Mouse (Mus musculus) ovary, adult 18-20 months (tissue): ENCODE measurements at regions not wholly inside any gene's neighbourhood (a gene's known extent, or its start where the extent isn't known, plus 50 kb on each side); places are given as distances from the start of the nearest gene placed in this dataset.

ENCODE experiments used
- DNase-seq: peaks from one replicate; pipeline ENCODE4 v3.0.0; 2022; ENCODE audit warnings: low spot score, mixed read lengths

GRCm38 (mm10) chr12:54276978-54277537 lies 73.4 kb upstream of the Egln3 start:
- DNase-seq = no peak

DNA sequence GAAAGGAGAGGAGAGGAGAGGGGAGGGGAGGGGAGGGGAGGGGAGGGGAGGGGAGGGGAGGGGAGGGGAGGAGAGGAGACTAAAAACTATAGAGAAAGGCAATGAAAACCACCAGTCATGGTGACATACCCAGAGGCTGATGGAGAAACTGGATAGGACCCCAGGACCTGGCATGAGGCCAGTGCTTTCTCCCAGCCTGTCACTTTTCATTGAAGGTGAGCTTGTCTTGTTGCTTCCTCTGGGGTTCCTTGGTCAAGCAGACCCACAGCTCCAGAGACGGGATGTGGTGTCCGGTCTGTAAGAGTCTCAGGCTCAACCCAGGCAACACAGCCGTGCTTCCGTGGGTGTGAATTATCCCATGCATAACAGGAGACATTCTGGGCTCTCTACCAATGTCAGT lies 69.8 kb upstream of the Egln3 start:
- no peak for DNase-seq

GRCm38 (mm10) chr12:54272696-54273095 lies 69.0 kb upstream of the Egln3 start:
- DNase-seq = no peak

GRCm38 (mm10) chr12:54272226-54272625 lies 68.6 kb upstream of the Egln3 start:
- no peak for DNase-seq

DNA sequence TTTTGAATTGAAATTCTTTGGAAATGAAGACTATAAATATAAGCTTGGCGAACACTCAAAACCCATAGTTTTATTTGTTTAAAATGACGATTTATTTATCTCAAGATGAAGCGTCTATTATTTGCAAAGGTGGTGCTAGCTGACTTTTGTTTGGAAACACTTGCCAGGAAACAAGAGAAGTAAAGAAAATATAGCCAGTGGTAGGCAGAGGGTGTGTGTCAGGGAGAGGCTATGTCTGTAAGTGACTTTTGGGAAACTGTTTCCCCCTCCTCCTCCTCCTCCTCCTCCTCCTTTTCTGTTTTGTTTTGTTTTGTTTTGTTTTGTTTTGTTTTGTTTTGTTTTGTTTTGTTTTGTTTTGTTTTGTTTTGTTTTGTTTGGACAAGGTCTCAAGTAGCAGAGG lies 62.2 kb upstream of the Egln3 start:
- DNase-seq = no peak

GRCm38 (mm10) chr12:54264893-54265835 lies 61.5 kb upstream of the Egln3 start:
- DNase-seq = no peak

GRCm38 (mm10) chr12:54264418-54264733 lies 60.7 kb upstream of the Egln3 start:
- no peak for DNase-seq

DNA sequence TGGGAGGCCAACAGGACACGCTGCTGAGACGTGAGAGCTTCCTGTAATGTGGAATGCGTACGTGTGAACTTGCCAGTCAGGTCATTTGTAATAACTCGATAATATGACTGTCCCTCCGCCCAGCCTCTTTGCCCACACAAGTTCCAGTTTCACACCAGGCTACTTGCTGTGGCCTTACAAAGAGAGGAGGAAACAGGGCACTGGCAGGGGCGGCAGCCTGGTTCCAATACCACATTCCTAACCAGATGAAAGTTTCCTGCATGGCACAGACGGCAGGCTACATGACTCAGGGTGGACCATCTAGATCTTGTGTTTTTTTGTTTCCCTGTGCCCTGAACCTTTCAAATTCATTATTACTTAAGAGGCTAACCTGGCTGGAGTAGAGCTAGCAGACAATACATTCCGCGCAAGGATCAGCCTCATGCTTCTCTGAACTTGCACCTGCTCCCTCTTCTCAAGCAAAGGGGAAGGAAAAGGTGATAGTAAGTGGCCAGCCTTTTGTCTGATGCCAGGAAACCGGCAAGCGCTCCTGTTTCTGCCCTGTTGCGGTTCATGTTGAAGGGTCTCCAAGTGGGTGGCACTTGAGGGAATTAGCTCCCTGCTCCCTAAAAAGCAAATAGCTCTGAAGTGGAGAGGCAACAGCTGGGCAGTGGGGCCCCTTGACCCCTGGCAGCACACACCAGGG lies 60.2 kb upstream of the Egln3 start:
- DNase-seq = no peak

- no peak for DNase-seq
Observed at GRCm38 (mm10) chr12:54262236-54263005, 58.8 kb upstream of the Egln3 start.

DNA sequence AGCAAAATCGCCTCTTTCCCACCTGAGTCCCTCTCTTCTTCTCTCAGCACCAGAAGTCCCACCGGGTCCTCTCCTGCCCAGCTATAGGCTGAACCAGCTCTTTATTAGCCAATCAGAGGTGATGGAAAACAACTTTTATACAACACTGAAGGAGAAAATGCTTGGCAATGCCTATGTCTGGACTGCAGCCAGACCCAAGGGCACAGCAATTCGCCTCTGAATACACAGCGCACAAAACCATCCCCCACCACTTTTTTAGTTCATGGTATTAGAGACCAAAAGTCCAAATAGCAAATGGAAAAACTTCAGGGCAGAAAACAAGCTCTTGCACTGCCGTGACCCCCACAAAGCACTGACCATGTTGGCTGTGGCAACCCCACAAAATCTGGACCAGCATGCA lies 57.8 kb upstream of the Egln3 start:
- no peak for DNase-seq

DNA sequence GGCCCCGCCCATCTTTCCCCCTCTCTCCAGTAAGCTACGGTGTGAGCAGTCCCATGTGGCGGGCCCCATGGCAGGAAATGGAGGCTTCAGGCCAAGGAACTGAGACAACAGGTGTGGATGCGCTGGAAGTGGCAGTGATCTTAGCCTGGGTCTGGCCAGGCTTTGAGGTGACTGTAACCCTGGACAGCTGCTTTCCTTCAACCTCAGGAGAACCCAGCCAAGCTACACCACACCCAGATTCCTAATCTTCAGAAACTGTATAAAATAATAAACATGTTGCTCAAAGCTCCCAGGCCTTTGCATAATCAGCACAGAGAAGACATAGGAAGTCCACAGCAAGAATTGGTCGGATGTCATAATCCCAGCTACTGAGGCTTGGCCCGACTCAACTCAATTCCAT lies 56.8 kb upstream of the Egln3 start:
- DNase-seq = no peak

DNA sequence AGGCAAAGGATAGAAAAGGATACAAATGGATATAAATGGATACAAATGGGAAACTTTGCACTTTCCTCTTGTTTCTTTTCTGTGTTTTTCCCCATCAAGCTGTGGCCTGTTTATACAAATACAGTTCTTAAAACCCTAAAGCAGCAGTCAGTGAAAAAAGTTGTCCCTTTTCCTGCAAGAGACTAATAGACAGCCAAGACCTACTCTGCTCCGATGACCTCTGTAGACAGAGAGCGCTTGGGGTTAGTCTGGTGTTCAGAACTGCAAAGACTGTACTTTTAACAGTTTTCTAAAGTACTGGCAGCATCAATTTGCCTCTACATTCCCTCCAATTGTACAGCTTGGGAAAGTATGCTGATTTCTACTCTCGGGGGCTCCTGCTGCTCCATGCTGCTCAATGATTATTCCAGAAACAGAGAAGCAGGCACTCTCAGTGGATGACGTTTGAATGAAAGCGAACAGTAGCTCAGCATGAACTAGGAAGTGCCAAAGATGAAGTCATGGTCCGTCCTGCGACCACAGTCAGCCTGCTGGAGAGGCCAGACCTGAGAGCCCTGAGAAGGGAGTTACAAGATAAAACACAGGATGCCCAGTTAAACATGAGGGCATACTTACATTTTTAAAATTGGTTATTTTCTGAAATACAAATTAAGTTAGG lies 54.2 kb upstream of the Egln3 start:
- no peak for DNase-seq

DNA sequence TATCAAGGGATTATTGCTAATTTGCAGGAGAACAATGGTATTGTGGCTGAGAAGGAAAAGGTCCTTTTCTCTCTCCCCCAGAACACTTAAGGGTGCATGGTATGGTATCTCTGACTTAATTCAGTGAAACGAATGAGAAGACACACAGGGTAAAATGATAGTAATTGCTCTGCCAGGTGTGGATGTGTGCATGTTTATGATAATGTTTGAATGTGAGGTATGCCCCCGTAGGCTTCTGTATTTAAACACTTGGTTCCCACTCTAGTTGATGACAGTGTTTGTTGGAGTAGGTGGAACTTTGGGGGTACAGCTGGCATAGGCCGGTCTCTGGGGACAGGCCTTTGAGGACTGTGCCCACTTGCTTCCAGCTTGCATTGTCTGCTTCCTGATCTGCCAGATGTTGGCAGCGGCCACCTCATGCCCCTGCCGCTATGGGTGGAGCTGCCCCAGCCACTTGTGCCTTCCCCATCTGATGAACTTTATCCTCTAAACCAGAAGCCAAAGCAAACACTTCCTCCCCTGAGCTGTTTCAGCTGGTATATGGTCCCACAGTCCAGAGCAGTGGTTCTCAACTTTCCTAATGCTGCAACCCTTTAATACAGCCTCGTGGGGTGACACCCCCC lies 53.0 kb upstream of the Egln3 start:
- no peak for DNase-seq
